Mouse (Mus musculus) megakaryocyte, embryonic 14.5 days (primary cell): Measurements from ENCODE around the gene Pus7.

Experiments used
- FLI1 ChIP-seq: IDR thresholded peaks from 2 replicates; pipeline ENCODE4 v1.6.1; 2012; ENCODE audit warnings: low read length, inconsistent platforms, mixed read lengths
- GATA1 ChIP-seq: IDR thresholded peaks from 3 replicates; pipeline ENCODE4 v1.6.1; 2012; ENCODE audit warnings: mixed read lengths, low read length, inconsistent platforms, borderline replicate concordance

- TF ChIP-seq GATA1 = no peak
- TF ChIP-seq FLI1 = no peak
Measured at GRCm38 (mm10) chr5:23737111-23737510, 46.4 kb downstream of the Pus7 start.
